Mouse (Mus musculus): Measurements from ENCODE around the gene Lfng. TPM values are rescaled to one million over a fixed set of nuclear protein-coding genes. Genes with fewer than 3 reads are reported as not detected.

Gene Lfng
- polyA plus RNA-seq, 1 experiment from 2014 or later: 30.9 TPM

- no peak for ATAC-seq (ENCODE audit: low FRiP score)
- no peak overlapping the region for H3K9ac ChIP-seq
- no peaks in the 10 kb centered on the region for H3K27me3 ChIP-seq
- H3K4me3 ChIP-seq (replicated peaks): no peak overlapping the region
- no peak overlapping the region for H3K27ac ChIP-seq
- H3K9me3 ChIP-seq: no peaks in the 10 kb centered on the region
- H3K36me3 ChIP-seq (replicated peaks): peaks cover 100% of the 10 kb centered on the region
- no peak overlapping the region for H3K4me2 ChIP-seq
- H3K4me1 ChIP-seq: peaks cover 31% of the 10 kb centered on the region
- WGBS: 91% methylated on average over 7 of the region's 7 CpGs
Observed at GRCm38 (mm10) chr5:140636316-140637057, 29.4 kb downstream of the Lfng start.

GRCm38 (mm10) chr5:140637058-140637410, 29.9 kb downstream of the Lfng start:
- Histone ChIP-seq H3K4me1 (peaks cover 37% of the 10 kb centered on the region), H3K4me3 (replicated peaks) (no peak overlapping the region), H3K36me3 (replicated peaks) (peaks cover 99% of the 10 kb centered on the region), H3K9me3 (no peaks in the 10 kb centered on the region), H3K4me2 (no peak overlapping the region), H3K9ac (no peak overlapping the region), H3K27ac (no peak overlapping the region), H3K27me3 (no peaks in the 10 kb centered on the region)
- WGBS: 77% methylated on average over 6 of the region's 6 CpGs
- ATAC-seq (ENCODE audit: low FRiP score): no peak

- H3K27me3 ChIP-seq: no peaks in the 10 kb centered on the region
- H3K27ac ChIP-seq: no peak overlapping the region
- peaks cover 46% of the 10 kb centered on the region for H3K4me1 ChIP-seq
- H3K4me3 ChIP-seq (replicated peaks): no peak overlapping the region
- no peaks in the 10 kb centered on the region for H3K9me3 ChIP-seq
- peaks cover 98% of the 10 kb centered on the region for H3K36me3 ChIP-seq (replicated peaks)
- H3K4me2 ChIP-seq: no peak overlapping the region
- ATAC-seq (ENCODE audit: low FRiP score): no peak
- no peak overlapping the region for H3K9ac ChIP-seq
- WGBS: 96% methylated on average over 3 of the region's 3 CpGs
Observed at GRCm38 (mm10) chr5:140637989-140638388, 30.9 kb downstream of the Lfng start.

- no peak overlapping the region for H3K4me2 ChIP-seq
- ATAC-seq (ENCODE audit: low FRiP score): no peak
- peaks cover 49% of the 10 kb centered on the region for H3K4me1 ChIP-seq
- peaks cover 98% of the 10 kb centered on the region for H3K36me3 ChIP-seq (replicated peaks)
- no peak overlapping the region for H3K4me3 ChIP-seq (replicated peaks)
- no peaks in the 10 kb centered on the region for H3K27me3 ChIP-seq
- no peaks in the 10 kb centered on the region for H3K9me3 ChIP-seq
- WGBS: 91% methylated on average over 6 of the region's 6 CpGs
- no peak overlapping the region for H3K27ac ChIP-seq
- H3K9ac ChIP-seq: no peak overlapping the region
Observed at GRCm38 (mm10) chr5:140638484-140638883, 31.4 kb downstream of the Lfng start.

GRCm38 (mm10) chr5:140639312-140639711, 32.2 kb downstream of the Lfng start:
- Histone ChIP-seq H3K27me3 (no peaks in the 10 kb centered on the region), H3K4me2 (no peak overlapping the region), H3K4me1 (peaks cover 49% of the 10 kb centered on the region), H3K4me3 (replicated peaks) (no peak overlapping the region), H3K27ac (no peak overlapping the region), H3K9ac (no peak overlapping the region), H3K9me3 (no peaks in the 10 kb centered on the region), H3K36me3 (replicated peaks) (peaks cover 98% of the 10 kb centered on the region)
- ATAC-seq (ENCODE audit: low FRiP score): no peak
- WGBS: 96% methylated on average over 4 of the region's 4 CpGs

GRCm38 (mm10) chr5:140639871-140640270, 32.8 kb downstream of the Lfng start:
- Histone ChIP-seq H3K27me3 (no peaks in the 10 kb centered on the region), H3K4me1 (peaks cover 55% of the 10 kb centered on the region), H3K9ac (no peak overlapping the region), H3K36me3 (replicated peaks) (peaks cover 98% of the 10 kb centered on the region), H3K4me3 (replicated peaks) (no peak overlapping the region), H3K4me2 (no peak overlapping the region), H3K27ac (peak overlapping the region; percentile 31; the same call in 1 of the 2 replicates), H3K9me3 (no peaks in the 10 kb centered on the region)
- 92% methylated on average over 14 of the region's 14 CpGs for WGBS
- no peak for ATAC-seq (ENCODE audit: low FRiP score)

- no peaks in the 10 kb centered on the region for H3K9me3 ChIP-seq
- H3K36me3 ChIP-seq (replicated peaks): peaks cover 97% of the 10 kb centered on the region
- ATAC-seq (ENCODE audit: low FRiP score): no peak
- peaks cover 64% of the 10 kb centered on the region for H3K4me1 ChIP-seq
- no peak overlapping the region for H3K4me3 ChIP-seq (replicated peaks)
- no peak overlapping the region; the same call in 1 of the 2 replicates for H3K9ac ChIP-seq
- no peaks in the 10 kb centered on the region for H3K27me3 ChIP-seq
- no peak overlapping the region for H3K4me2 ChIP-seq
- H3K27ac ChIP-seq: peak overlapping the region; percentile 46; the same call in 1 of the 2 replicates
- WGBS: 93% methylated on average over 2 of the region's 2 CpGs
Observed at GRCm38 (mm10) chr5:140640812-140641211, 33.7 kb downstream of the Lfng start.

GRCm38 (mm10) chr5:140641254-140641928, 34.3 kb downstream of the Lfng start:
- WGBS: 85% methylated on average over 10 of the region's 10 CpGs
- H3K36me3 ChIP-seq (replicated peaks): peaks cover 97% of the 10 kb centered on the region

GRCm38 (mm10) chr5:140642076-140642475, 35.0 kb downstream of the Lfng start:
- no peaks in the 10 kb centered on the region for H3K27me3 ChIP-seq
- WGBS: 71% methylated on average over 3 of the region's 3 CpGs
- no peak overlapping the region for H3K4me3 ChIP-seq (replicated peaks)
- peaks cover 93% of the 10 kb centered on the region for H3K36me3 ChIP-seq (replicated peaks)
- no peak overlapping the region for H3K27ac ChIP-seq
- no peak overlapping the region; the same call in 1 of the 2 replicates for H3K9ac ChIP-seq
- no peaks in the 10 kb centered on the region for H3K9me3 ChIP-seq
- H3K4me1 ChIP-seq: peaks cover 74% of the 10 kb centered on the region
- no peak overlapping the region for H3K4me2 ChIP-seq
- ATAC-seq (ENCODE audit: low FRiP score): no peak

More at GRCm38 (mm10) chr5:140641254-140641928, 34.3 kb downstream of the Lfng start:
- Histone ChIP-seq H3K27me3 (no peaks in the 10 kb centered on the region), H3K4me3 (replicated peaks) (no peak overlapping the region), H3K4me2 (no peak overlapping the region), H3K4me1 (peaks cover 70% of the 10 kb centered on the region), H3K9ac (no peak overlapping the region; the same call in 1 of the 2 replicates), H3K9me3 (no peaks in the 10 kb centered on the region), H3K27ac (peak overlapping the region; percentile 53; the same call in 1 of the 2 replicates)
- no peak for ATAC-seq (ENCODE audit: low FRiP score)

- Histone ChIP-seq H3K9me3 (no peaks in the 10 kb centered on the region), H3K4me3 (replicated peaks) (no peak overlapping the region), H3K27me3 (no peaks in the 10 kb centered on the region), H3K4me2 (peak overlapping the region; percentile 97; the same call in 1 of the 2 replicates), H3K9ac (no peak overlapping the region), H3K4me1 (peaks cover 74% of the 10 kb centered on the region), H3K36me3 (replicated peaks) (peaks cover 71% of the 10 kb centered on the region), H3K27ac (no peak overlapping the region)
- ATAC-seq (ENCODE audit: low FRiP score): no peak
- WGBS: 94% methylated on average over 6 of the region's 6 CpGs
Observed at GRCm38 (mm10) chr5:140644263-140644662, 37.1 kb downstream of the Lfng start.

- peaks cover 66% of the 10 kb centered on the region for H3K36me3 ChIP-seq (replicated peaks)
Observed at GRCm38 (mm10) chr5:140644702-140645201, 37.6 kb downstream of the Lfng start.

GRCm38 (mm10) chr5:140645454-140645853, 38.3 kb downstream of the Lfng start:
- Histone ChIP-seq H3K9me3 (no peaks in the 10 kb centered on the region), H3K9ac (no peak overlapping the region), H3K4me1 (peaks cover 74% of the 10 kb centered on the region), H3K36me3 (replicated peaks) (peaks cover 59% of the 10 kb centered on the region), H3K4me3 (replicated peaks) (0 out of 2 replicates have a peak overlapping the region, but pooled peaks have one; percentile 9), H3K4me2 (peak overlapping the region; percentile 97), H3K27ac (peak overlapping the region; percentile 33; the same call in 1 of the 2 replicates), H3K27me3 (0 out of 2 replicates have a peak, but pooled peaks cover 5% of the 10 kb centered on the region)
- ATAC-seq (ENCODE audit: low FRiP score): no peak
- WGBS: 92% methylated on average over 4 of the region's 4 CpGs

More at GRCm38 (mm10) chr5:140644702-140645201, 37.6 kb downstream of the Lfng start:
- H3K4me3 ChIP-seq (replicated peaks): peak overlapping the region; percentile 9
- ATAC-seq (ENCODE audit: low FRiP score): no peak
- peaks cover 74% of the 10 kb centered on the region for H3K4me1 ChIP-seq
- 85% methylated on average over 15 of the region's 15 CpGs for WGBS
- no peak overlapping the region; the same call in 1 of the 2 replicates for H3K9ac ChIP-seq
- H3K27ac ChIP-seq: peak overlapping the region; percentile 33; the same call in 1 of the 2 replicates
- H3K27me3 ChIP-seq: no peaks in the 10 kb centered on the region
- H3K4me2 ChIP-seq: peak overlapping the region; percentile 97
- H3K9me3 ChIP-seq: no peaks in the 10 kb centered on the region
